Mouse (Mus musculus): ENCODE results near the gene Fam78b. TPM values are rescaled to one million over a fixed set of nuclear protein-coding genes. Genes with fewer than 3 reads are reported as not detected.

Fam78b gene
- total RNA-seq, 2 experiments from 2014 or later, result 35.6 to 39.0 TPM

DNA sequence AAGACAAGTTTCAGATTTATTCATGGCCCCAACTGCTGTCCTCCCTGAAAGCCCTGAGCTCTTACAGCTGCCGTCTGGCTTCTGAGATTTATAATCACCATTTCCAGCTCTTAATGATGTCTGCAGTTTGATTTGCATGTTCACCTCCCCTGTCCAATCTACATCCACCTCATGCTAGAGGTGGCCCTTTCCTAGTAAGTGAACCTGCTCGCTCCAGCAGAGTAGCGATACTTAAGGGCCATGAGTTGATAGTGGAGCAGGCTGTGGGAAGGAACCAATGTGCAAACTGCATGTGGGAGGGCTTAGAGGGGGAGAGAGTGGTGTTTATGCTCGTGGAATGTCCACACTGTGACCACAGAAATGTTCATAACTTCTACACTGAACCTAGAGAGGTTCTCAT lies 23.7 kb downstream of the Fam78b start:
- no peak for DNase-seq (ENCODE audit: low spot score in 2 of 2)

DNA sequence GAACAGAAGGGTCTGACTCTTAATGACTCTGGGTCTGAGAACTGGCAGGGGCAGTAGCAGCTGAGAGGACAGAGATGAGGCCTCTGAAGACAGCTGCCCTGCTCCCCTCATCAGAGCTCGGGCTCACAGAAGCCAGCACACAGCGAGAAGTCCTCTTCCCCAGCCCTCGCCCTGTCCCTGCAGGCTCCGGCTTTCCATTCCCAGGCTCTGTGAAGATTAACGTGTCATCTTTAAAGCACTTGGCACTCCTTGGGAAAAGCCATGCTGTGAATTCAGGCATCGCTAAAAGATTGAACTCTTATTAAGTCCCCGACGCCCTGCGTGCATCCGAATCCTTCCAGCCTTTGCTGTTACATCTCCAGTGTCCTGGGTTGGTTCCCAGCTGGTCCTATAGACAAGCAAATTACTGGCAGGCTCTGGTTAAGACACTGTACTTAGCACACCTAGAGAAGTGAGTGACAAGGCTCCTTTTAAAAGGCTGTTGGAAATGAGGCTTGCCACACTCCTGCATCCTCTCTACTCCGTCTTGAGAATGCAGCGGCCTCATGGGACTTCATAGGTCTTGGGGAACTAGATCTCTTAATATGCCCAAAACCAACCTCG lies 30.9 kb downstream of the Fam78b start:
- DNase-seq (ENCODE audit: low spot score in 2 of 2), result no peak

DNA sequence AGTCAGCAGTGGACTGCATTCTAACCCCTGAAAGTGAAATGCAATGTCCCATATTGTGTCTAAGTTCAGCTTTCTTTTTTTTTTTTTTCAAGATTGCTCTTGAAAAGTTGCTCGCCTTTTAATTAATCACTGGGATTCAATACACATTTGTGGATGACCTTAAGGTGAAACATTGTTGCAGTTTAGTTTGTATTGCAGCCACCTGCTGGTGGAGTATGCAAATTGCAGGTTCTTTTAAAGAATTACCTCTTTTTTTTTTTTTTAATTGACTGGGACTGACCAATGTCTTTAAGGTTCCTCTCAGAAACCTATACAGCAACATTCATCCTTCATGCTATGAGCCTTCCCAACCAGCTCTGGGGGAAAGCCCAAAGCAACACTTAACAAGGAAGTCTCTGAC lies 33.2 kb downstream of the Fam78b start:
- no peak for DNase-seq (ENCODE audit: low spot score in 2 of 2)

DNA sequence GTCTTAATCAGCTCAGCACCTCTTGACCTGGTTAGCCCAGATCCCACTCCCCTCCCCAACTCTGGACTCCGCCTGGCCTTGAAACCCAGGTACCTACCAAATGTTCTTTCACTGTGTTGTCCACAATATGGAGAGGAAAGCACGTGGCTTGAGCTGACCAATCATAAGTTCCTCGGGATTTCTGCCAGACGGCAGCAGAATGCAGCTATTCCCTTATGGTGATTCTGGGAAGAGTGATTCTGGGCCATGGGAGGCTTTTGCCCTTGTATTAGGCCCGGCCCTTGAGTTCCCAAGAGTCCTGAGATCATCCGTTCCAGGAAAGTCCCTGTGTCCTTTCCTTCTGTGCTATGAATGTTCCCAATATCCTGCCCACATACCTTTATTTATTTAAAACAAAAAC lies 41.3 kb downstream of the Fam78b start:
- no peak for DNase-seq (ENCODE audit: low spot score in 2 of 2)

DNA sequence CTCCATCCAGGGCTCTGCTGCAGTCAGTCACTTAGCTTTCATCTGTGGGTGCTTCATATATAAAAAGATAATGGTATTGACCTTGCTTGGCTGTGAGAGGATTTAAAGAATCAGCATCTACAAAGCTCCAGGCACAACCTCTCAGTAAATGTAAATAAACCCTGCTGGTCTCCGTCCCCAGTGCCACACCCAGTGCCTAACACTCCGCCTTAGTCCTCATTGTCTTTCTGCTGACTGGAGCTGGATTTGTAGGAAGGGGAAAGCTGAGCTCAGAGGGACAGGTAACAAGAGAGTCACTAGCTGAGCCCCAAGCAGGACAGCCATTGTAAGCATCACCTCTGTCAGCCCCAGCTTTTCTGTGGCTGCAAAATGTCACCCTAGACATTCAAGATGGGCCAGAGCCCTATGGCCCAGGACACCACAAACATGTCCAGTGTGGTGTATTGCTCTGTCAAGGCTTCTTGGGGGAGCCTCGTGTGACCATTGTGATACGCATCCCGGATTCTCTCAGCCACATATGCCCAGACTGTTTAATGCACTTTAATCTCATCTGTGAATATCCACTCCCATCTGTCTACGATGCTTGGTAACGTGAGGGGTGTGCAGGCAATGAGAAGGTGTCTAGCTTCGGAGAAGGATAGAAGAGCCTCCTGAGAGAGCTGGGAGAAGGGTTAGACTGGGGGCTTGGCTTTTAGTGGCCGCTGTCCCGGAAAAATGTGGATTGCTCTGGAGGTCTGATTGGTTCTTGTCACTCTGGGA lies 45.1 kb downstream of the Fam78b start:
- no peak for DNase-seq (ENCODE audit: low spot score in 2 of 2)

DNA sequence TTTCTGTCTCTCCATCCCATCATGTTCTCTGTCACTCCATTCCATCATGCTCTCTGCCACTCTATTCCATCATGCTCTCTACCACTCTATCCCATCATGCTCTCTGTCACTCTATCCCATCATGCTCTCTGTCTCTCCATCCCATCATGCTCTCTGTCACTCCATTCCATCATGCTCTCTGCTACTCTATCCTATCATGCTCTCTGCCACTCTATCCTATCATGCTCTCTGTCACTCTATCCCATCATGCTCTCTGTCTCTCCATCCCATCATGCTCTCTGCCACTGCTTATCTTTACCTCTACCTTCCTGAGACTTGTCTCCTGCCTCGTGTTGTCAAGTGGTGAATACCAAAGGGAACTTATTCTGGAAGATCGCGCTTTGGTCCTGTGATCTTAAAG lies 49.6 kb downstream of the Fam78b start:
- DNase-seq (ENCODE audit: low spot score in 2 of 2), result no peak

DNA sequence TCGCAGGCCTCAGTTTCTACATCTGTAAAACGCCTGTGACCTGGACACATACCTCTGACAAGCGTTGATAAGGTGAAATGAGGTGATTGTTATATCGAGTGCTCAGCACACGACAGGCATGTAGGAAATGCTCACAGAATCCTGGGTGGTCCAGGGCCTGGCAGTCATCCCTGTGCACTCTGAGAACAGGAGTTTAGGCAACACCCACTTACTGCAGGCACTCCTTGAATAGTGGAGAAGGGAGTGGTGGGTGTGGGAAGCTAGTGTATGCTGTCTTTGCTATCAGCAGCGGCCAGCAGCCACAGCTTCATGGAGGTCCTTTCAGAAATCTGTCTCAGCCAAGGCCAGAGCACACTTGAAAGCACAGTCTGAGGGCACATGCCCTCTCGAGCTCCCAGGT lies 52.8 kb downstream of the Fam78b start:
- no peak for DNase-seq (ENCODE audit: low spot score in 2 of 2)

DNA sequence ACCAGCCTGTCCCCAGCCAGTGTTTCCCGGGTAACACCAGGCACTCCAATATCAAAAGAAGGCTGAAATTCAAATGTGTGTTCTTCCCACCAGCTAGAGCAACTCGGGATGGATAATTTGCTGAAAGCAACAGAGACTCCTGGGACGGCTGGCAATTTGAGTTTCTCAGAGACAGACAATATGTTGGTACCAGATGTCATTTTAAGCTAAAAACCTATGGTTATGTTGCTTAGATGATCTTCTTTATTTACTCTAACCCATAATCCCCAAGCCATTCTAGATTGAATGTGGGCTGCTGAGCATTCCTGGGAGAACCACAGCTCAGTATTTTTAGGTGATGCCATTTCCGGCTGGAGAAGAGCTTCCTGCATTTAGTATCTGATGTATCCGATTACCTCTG lies 56.3 kb downstream of the Fam78b start:
- DNase-seq (ENCODE audit: low spot score in 2 of 2), result no peak

DNA sequence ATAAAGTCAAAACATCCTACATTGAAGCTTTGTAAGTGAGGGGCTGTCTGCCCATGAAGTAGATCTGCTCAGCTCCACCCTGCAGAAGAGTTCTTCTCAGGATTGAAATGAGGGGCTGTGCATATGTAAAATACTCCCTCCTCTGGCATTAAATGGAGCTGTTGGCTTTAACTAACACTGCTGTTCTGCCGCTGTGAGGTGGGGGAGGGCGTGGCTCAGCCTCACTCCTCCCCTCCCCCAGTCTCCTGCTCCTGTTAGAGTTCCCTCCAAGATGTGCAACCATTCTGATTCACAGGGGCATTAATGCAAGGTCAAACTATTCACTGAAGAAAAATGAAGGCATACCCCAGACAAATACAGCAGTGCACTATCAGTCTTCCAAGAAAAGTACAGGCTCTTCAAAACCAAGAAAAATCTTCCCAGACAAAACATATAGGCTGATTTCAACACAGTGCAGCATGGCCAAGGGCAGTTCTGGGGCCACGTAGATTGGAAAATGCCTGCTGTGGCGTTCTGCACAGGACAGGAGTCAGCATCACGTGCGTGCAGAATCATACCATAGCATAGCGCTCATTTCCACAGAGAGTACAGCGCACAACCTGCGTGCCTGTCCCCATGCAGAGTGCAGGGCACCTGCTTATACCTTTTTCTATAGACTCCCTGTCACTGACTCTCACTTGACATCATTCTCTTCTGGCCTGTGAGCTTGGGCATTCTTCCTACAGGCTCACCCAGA lies 58.5 kb downstream of the Fam78b start:
- DNase-seq (ENCODE audit: low spot score in 2 of 2), result no peak

DNA sequence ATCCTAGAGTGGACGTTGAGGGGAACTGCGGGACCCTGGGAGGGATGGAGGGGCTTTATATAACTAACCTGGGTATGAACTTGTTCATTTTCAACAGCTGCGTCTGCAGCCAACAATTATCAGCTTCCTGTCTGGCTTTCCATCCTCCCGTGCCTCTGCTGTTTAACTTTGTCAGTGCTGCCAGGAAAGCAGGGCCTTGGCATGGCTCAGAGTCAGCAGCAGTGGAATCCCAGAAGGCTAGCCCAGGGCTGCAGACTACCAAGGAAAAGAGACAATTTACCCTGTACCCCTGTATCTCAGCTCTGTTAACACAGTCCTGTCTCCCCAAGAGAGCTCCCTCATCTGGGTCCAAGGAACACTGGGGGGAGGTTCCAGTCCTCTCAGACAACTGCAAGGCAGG lies 62.8 kb downstream of the Fam78b start:
- DNase-seq (ENCODE audit: low spot score in 2 of 2), result no peak

DNA sequence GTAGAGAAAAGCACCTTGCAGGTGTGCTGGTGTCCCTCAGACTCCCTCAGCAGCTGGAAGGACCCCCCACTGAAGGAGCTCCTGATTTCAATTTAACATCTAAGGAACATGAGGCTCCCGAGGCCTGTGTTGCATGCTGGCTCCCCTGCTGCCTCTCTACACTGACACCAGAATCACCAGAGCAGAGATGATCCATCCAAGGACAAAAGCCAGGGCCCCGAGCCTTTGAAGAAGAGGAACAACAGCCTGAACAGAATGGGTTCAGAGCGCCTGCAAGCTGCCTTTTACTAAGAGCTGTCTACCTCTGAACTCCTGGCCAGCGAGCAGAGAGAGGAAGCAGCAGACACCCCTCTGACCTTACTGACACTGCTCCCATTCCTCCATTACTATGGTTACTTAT lies 64.3 kb downstream of the Fam78b start:
- no peak for DNase-seq (ENCODE audit: low spot score in 2 of 2)

DNA sequence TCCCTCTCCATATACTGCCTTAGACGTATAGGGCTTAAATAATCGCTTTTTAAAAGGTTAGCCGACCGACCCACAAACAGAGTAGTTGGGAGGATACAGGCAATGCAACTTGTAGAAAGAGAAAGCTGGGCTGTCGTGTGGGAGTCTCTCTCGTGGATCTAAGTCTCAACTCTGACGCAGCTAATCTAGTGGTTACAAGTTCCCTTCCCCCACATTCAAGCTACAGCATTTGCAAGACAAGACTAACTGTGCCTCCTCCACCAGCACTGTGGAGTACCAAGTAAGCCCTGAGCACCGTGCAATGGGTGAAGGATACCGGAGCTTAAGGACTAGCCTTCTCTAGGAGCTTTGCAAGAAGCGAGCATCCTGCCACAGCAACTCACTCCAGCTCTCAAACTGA lies 64.8 kb downstream of the Fam78b start:
- no peak for DNase-seq (ENCODE audit: low spot score in 2 of 2)

DNA sequence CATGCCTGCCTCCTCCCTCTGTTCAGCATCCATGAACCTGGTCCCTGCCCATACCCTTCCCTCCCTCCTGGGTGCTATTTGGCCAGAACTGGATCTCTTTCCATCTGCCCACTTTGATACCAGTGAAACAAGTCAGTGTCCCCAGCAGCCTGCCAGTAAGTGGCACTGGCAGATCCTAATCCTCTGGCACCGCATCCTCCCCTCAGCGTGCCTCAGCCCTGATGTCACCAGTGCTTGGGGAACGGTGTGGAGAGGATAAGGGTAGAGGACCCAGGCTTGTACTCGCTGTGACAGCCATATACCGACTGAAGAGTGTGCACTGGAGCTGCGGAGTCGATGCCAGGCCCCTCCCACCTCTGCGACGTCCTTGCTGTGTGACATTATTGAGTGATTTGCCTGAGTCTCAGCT lies 65.7 kb downstream of the Fam78b start:
- no peak for DNase-seq (ENCODE audit: low spot score in 2 of 2)

DNA sequence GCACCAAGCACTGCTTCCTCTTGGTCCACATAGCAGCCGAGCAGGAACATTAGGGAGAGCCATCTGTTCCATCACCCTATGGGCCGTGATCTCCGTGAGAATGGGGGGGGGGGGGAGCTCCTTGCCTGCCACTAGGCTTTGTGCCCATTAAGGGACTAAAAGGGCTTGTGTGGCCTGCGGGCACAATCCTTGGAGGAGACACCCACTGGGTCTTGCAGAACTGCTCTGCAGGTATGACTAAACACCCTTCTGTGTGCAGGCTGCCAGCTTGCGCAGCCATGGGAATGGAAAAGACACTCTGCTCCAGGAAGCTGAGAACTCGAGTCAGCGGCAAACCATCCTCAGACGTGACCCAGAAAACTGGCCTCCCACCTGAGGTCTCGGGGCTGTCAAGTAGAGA lies 68.5 kb downstream of the Fam78b start:
- DNase-seq (ENCODE audit: low spot score in 2 of 2), result no peak

DNA sequence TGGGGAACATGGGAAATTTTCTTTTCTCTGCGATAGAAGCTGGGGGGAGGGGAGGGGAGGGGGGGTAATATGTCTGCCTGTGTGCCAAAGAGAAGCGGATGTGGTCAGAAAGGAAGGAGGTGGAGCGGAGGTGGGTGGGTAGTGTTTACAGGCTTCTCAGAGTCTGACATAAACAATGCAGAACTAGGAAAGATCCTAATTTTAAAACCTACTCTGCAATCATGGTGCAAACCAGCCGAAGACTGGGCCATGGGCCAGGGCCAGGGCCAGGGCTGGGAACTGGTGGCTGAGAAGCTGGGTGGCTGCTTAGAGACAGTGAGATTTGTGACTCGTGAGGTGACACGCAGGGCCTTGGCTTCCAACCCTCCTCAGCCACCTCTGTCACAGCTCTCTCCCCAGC lies 69.1 kb downstream of the Fam78b start:
- DNase-seq (ENCODE audit: low spot score in 2 of 2), result no peak

DNA sequence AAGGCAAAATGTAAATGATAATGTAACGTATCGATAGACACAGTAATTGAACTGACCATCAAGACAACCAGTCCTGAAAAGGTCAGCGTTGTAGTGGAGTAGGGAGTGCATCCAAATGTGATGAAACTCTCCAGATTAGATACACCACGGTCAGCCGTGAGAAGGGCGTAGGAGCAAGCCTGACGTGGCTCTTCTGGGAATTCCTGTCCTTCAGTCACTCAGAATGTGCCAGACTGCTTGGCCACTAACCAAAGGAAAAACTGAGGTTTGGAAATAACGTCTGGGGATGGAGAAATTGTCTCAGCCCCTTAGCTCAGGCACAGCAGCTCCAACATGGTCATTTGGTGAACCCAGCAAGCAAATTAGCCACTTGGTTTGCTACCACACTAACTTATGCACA lies 74.5 kb downstream of the Fam78b start:
- no peak for DNase-seq (ENCODE audit: low spot score in 2 of 2)

DNA sequence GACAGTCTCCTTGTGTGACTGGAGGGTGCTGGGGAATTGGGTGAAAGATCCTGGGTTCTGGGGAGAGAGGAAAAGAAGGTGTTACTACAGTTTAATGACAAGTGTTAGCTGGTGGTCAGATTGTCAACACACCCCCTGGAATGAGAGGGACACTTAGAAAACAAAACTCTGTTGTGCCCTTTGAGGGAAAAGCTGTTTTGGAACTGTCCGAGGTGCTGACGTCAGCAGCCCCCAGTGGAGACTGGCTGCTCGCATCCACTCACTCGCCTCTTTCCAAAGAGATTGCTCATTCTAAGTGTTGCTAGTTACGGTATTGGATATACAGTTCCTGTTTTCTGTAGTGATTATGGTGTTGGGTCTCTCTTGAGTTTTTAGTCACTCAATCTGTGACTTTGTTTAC lies 78.3 kb downstream of the Fam78b start:
- DNase-seq (ENCODE audit: low spot score in 2 of 2), result no peak

DNA sequence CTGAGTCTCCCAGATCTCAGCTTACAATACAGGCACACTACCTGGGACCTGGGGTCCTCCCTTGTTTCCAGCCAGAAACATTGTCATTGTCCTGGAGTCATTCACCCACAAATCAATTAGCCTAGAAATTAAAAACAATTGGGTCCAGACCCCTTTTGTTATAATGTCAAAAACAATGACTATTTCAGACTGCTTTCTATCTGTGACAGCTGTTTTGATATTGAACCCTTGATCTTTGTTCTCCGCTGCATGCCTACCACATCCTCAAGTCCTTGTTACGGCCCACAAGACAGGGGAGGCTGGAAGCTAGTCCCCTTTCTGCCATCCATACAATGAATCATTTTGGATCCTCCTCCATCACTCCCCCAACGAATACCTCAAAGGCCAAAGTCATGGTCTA lies 80.7 kb downstream of the Fam78b start:
- DNase-seq (ENCODE audit: low spot score in 2 of 2), result no peak

DNA sequence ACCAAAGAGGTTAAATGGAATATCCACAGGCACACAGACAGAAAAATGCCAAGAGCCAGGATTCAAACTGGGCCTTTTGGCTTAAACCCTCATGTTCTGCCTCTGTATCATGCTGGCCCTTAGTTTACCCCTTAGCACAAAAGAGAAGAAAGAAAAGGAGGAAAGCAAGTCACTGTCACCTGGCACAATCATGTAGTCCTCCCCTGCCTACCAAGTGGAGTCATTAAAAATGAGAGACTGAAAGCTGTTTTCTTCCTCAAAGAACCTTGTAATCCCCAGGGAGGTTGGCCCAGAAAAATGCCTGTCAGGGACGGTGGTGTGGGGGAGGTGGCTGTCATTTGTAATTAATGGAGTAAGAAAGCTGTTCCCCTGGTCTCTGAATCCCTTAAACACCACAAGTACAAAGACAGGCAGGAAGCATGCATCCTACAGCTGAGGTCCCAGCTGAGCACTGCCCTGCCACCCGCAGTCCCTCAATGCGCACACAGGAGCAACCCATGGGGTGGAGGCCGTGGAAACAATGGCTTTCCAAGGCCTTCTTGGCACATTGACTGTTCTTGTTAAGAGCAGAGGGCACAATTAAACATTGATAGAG lies 81.4 kb downstream of the Fam78b start:
- DNase-seq (ENCODE audit: low spot score in 2 of 2), result no peak

DNA sequence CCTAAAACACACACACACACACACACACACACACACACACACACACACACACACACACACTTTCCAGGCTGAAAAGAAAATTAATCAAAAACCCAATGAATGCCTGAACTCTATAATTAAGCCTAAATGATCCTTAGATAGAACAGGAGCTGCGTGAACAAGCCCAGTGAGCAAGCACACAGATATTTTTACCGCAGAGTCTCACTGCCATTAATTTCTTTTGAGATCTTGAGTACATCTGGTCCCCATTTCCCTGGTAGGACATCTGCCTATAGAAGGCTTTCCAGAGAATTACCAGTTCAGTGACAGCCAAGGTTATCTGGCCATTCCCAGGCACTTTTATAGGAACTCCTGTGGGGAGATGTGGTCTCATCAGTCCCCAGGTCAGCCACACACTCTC lies 82.0 kb downstream of the Fam78b start:
- no peak for DNase-seq (ENCODE audit: low spot score in 2 of 2)

DNA sequence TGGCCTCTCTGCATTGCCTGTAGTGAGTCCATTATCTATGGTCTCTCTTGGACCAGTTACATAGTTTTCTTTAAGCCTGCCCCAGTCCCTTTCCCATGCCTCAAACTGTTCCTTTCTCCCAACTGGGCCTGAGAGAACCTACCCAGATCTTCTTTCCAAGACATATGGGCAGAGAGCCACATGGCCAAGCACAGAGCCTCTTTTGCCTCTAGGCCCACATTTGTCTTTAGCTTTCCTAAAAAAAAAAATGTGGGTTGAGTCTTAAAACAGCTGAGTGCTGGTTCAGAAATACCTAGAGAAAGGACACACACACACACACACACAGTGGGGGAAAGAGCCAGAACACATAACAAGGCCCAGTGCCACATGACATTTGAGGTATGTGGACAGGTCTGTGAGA lies 83.1 kb downstream of the Fam78b start:
- no peak for DNase-seq (ENCODE audit: low spot score in 2 of 2)

DNA sequence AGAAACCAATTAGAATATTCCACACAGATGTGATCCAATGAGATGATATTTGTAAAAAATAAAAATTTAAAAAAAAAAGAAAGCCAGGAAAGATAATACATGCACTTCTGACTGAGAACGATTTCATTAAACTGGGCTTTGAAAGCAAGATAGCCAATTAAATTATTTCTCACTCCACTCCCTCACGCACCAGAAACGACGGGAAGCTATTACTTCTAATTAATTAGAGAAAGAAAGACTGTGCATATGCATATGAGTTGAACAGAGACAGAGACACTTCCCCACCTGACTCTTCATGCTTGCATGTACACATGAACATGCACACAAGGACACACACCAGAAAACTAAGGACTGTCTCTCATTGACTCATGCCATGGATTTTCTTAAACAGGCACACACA lies 84.2 kb downstream of the Fam78b start:
- DNase-seq (ENCODE audit: low spot score in 2 of 2), result no peak

Measured in layer of hippocampus, postnatal 10 days (tissue).